Mouse (Mus musculus): ENCODE data around the gene Crybb2.

DNA sequence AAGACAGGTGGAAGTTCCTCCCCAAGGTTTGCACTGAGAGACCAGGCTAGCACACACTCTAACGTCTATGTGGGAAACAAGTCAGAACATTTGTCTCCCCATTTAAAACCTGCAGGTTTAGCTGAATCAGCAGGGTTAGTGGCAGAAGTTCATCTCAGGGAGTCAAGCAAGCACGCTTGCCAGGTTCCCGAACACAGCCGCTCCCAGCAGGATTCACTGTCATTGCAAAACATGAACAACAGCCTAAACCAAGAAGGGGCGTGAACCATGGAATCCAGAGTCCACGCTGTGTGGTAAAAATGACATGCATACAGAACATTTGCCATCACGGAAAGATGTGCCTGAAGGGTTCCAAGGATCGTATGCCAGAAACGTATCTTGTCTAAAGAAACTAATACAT, 35.1 kb upstream of the Crybb2 start:
- TF ChIP-seq CTCF (IDR thresholded peaks at IDR 0.05; ENCODE audit: borderline replicate concordance, insufficient read depth, low read length) (no peak), POLR2A (IDR thresholded peaks at IDR 0.05; ENCODE audit: low read depth, low read length) (no peak)

All from embryonic fibroblast, embryonic 13.5 days (primary cell).